Mouse (Mus musculus) heart, embryonic 10.5 days (tissue): ENCODE measurements around the gene AC153137.1. TPM values are rescaled to one million over a fixed set of nuclear protein-coding genes. Genes with fewer than 3 reads are reported as not detected.

Experiments used
- DNase-seq: peaks from one replicate; pipeline ENCODE4 v3.0.0-alpha.2; 2017; ENCODE audit warnings: low spot score
- H3K27ac ChIP-seq: fragments of 300-500 bp; sonication (generic); 2 replicates; pipeline ENCODE4 v1.5.1; 2016; ENCODE audit warnings: mild to moderate bottlenecking
- H3K27me3 ChIP-seq: fragments of 300-500 bp; sonication (generic); 2 replicates; pipeline ENCODE4 v1.6.1; 2016; ENCODE audit warnings: mild to moderate bottlenecking; ENCODE audit not compliant: poor library complexity, insufficient read depth, severe bottlenecking
- H3K36me3 ChIP-seq: fragments of 300-500 bp; sonication (generic); 2 replicates; pipeline ENCODE4 v1.6.1; 2016; ENCODE audit warnings: mild to moderate bottlenecking, moderate library complexity
- H3K4me1 ChIP-seq: fragments of 300-500 bp; sonication (generic); 2 replicates; pipeline ENCODE4 v1.6.1; 2016; ENCODE audit warnings: mild to moderate bottlenecking
- H3K4me3 ChIP-seq: fragments of 300-500 bp; sonication (generic); 2 replicates; pipeline ENCODE4 v1.5.1; 2016; ENCODE audit warnings: mild to moderate bottlenecking, moderate library complexity
- H3K9me3 ChIP-seq: fragments of 300-500 bp; sonication (generic); 2 replicates; pipeline ENCODE4 v1.6.1; 2016; ENCODE audit warnings: mild to moderate bottlenecking, moderate library complexity
- WGBS: fragments of 180-500 bp; shearing (Covaris S2); methylation state at CpG from one replicate; pipeline ENCODE4 v1.1.7; 2016; 5-methylcytosine and 5-hydroxymethylcytosine counted together
- polyA plus RNA-seq: library from polyadenylated mRNA; unstranded; fragments of >200 nt; fragmentation: Nextera tagmentation; extraction: Ambion mirVana; gene quantifications from 2 replicates; pipeline ENCODE4 v1.2.1, GENCODE M21; 2016

AC153137.1 gene
- polyA plus RNA-seq, 1 experiment from 2014 or later: not detected

- H3K27me3 ChIP-seq: no peaks in the 10 kb centered on the region
- no peak overlapping the region for H3K4me3 ChIP-seq
- peaks cover 6% of the 10 kb centered on the region; the same call in 1 of the 2 replicates for H3K4me1 ChIP-seq
- WGBS: 75% methylated on average over 3 of the region's 3 CpGs
- H3K36me3 ChIP-seq: peaks cover 27% of the 10 kb centered on the region
- no peak for DNase-seq
- no peak overlapping the region for H3K27ac ChIP-seq
- H3K9me3 ChIP-seq: no peaks in the 10 kb centered on the region
These were observed 37.2 kb downstream of the AC153137.1 start for GRCm38 (mm10) chr1:30940571-30940970.

- Histone ChIP-seq H3K36me3 (peaks cover 7% of the 10 kb centered on the region), H3K27ac (no peak overlapping the region), H3K4me3 (no peak overlapping the region), H3K9me3 (no peaks in the 10 kb centered on the region), H3K4me1 (peaks cover 6% of the 10 kb centered on the region; the same call in 1 of the 2 replicates), H3K27me3 (no peaks in the 10 kb centered on the region)
- WGBS: 72% methylated on average over 7 of the region's 7 CpGs
- DNase-seq: no peak
These were observed 39.4 kb downstream of the AC153137.1 start for GRCm38 (mm10) chr1:30938392-30938791.

GRCm38 (mm10) chr1:30937396-30937965 lies 40.3 kb downstream of the AC153137.1 start:
- Histone ChIP-seq H3K9me3 (no peaks in the 10 kb centered on the region), H3K4me3 (no peak overlapping the region), H3K4me1 (peaks cover 6% of the 10 kb centered on the region; the same call in 1 of the 2 replicates), H3K27me3 (no peaks in the 10 kb centered on the region), H3K36me3 (peaks cover 4% of the 10 kb centered on the region; the same call in 1 of the 2 replicates), H3K27ac (no peak overlapping the region)
- no peak for DNase-seq
- WGBS: 30% methylated on average over 8 of the region's 8 CpGs

- Histone ChIP-seq H3K27ac (no peak overlapping the region), H3K4me1 (peaks cover 6% of the 10 kb centered on the region; the same call in 1 of the 2 replicates), H3K27me3 (no peaks in the 10 kb centered on the region), H3K4me3 (no peak overlapping the region), H3K9me3 (no peaks in the 10 kb centered on the region), H3K36me3 (peaks cover 4% of the 10 kb centered on the region; the same call in 1 of the 2 replicates)
- 75% methylated on average over 2 of the region's 2 CpGs for WGBS
- no peak for DNase-seq
These were observed 41.3 kb downstream of the AC153137.1 start for GRCm38 (mm10) chr1:30936488-30936887.

GRCm38 (mm10) chr1:30930823-30931222 lies 46.9 kb downstream of the AC153137.1 start:
- no peaks in the 10 kb centered on the region for H3K27me3 ChIP-seq
- H3K4me3 ChIP-seq: no peak overlapping the region
- no peaks in the 10 kb centered on the region for H3K4me1 ChIP-seq
- H3K36me3 ChIP-seq: no peaks in the 10 kb centered on the region
- no peak overlapping the region for H3K27ac ChIP-seq
- no peak for DNase-seq
- H3K9me3 ChIP-seq: no peaks in the 10 kb centered on the region
- WGBS: 51% methylated on average over 2 of the region's 2 CpGs

- Histone ChIP-seq H3K4me1 (no peaks in the 10 kb centered on the region), H3K4me3 (no peak overlapping the region), H3K27me3 (no peaks in the 10 kb centered on the region), H3K27ac (no peak overlapping the region), H3K9me3 (no peaks in the 10 kb centered on the region), H3K36me3 (no peaks in the 10 kb centered on the region)
- DNase-seq: no peak
- 83% methylated on average over 2 of the region's 2 CpGs for WGBS
These were observed 47.6 kb downstream of the AC153137.1 start for GRCm38 (mm10) chr1:30930194-30930593.

Other genes starting within 250 kb of the AC153137.1 start
- gene Phf3, start 104.0 kb downstream of the AC153137.1 start, polyA plus RNA-seq: 26.0 and 26.4 TPM in 2 replicates
- not detected in 2 replicates for gene Lgsn, start 198.4 kb upstream of the AC153137.1 start, polyA plus RNA-seq
- gene 4931428L18Rik, start 244.7 kb upstream of the AC153137.1 start, polyA plus RNA-seq: not detected in 2 replicates
- gene Pih1d3, start 244.9 kb upstream of the AC153137.1 start, polyA plus RNA-seq: not detected in 2 replicates